Mouse (Mus musculus) spleen, postnatal 4 days (tissue): Measurements from ENCODE around the gene Kcnma1.

Source experiments
- DNase-seq, 2 experiments: peaks; one replicate each; pipeline ENCODE4 v3.0.0; 2022; ENCODE audit warnings: low spot score in 2 of 2

The Kcnma1 gene

DNA sequence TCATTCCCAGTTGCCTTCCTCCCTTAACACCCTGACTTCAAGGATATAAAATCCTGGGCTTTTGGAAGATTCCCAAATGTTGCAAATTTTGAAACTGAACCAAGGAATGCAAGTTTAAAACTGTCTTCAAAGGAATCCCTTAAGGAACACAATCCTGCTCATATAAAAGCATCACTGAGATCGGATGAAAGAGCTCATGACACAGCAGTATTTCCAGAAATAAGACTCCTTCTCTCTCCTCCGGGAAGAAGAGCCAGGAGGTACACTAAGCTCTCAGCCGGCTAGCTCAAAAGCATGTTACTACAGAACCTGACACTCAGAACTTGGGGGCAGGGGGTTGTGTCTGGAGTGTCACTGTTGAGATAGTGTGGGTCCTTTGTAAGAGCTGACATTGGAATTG is 325.8 kb downstream of the Kcnma1 start:
- DNase-seq: no peak

DNA sequence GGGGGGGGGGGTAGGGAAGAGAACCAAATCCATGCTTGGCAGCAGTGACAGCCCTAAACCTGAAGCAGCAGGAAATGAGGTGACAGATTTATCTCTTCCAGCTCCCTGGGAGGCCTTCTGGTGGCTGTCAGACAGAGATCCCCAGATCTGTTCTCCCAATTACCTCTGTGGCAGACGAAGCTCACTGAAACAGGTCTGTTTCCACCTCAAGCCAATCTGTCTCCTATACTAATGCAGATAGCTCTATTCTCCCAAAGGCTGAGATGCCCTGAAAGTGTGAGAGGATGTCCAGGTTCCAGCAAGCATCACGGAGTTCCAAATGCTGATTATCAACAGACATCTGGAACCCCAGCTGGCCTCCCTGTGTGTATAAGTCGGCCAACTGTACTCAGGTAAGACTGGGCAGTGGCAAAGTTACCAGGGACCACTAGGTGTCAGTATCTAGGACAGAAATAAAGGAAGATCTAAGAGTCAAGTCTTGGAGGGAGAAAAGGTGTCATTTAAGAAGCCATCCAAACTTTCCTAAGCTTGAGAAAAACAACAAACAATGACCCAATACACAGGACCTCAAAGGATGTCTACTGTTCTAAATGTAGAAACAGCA is 329.7 kb downstream of the Kcnma1 start:
- no peak for DNase-seq

DNA sequence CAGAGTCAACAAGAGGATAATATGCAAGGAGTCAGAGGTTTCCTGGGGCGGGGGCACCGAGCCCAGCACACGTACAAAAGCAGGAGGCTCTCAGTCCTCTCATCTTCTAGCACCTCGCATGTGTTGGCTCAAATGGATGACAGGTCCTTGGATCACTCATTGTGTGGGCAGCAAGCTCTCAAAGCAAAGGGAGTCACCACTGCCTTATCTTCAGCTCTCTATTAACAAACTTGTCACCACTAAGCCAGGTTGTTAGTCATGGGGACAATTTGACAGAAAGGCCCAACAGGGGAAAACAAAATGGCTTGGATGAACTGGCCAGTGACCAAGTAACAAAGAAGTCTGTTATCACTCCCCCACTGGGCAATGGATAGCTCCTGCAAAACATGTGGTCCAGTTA is 331.5 kb downstream of the Kcnma1 start:
- no peak for DNase-seq

DNA sequence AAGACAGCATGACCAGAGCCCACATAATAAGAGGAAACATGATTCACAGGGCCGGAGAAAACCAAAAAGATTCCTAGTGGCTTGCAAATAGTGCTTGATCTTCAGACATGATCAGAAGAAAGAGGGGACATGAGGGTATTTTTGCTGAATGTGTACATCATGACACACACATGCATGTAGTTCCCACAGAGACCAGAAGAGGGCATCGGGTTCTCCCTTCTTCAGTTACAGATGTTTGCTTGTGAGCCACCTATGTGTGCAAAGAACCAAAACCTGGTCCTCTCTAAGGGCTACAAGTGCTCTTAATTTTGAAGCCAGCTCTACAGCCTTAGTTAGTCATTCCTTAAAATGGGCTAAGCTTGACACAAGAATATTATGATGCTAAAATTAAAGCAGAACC is 334.9 kb downstream of the Kcnma1 start:
- no peak for DNase-seq

DNA sequence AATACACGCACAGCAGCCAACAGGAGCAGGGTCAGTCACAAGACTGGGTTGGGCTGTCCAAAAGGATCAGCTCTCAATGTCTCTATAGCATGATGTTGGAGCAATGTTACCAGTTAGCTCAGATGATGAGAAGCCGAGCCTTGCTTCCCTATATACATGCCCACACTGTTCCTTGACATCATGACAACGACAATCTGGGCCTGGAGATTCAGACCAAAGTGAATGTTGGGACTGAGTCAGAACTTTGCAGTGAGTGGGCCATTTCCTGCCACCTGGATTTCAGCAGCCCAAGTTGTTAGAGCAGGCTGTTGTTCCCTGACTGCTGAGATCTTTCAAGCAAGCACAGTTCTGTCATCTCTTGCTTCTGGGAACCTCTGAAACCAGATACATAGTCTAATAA is 347.9 kb downstream of the Kcnma1 start:
- DNase-seq: no peak

DNA sequence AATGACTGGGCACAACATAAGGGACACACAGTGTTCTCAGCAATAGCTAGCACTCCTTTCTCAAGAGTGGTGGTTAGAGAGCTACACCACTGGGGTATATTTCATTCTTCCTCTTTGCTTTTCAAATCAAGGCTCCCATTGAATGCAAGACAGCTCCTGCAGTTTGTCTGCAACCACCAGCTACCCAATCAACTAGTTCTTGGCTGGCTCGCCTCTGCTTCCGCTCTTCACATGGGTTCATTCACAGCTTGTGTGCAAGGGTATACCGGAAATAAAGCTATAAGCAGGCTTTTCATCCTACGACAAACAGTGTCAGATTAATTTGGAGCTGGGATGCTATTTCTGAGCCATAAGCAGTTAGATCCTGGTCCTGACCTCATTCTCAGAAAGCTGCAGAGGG is 362.6 kb downstream of the Kcnma1 start:
- DNase-seq: no peak

DNA sequence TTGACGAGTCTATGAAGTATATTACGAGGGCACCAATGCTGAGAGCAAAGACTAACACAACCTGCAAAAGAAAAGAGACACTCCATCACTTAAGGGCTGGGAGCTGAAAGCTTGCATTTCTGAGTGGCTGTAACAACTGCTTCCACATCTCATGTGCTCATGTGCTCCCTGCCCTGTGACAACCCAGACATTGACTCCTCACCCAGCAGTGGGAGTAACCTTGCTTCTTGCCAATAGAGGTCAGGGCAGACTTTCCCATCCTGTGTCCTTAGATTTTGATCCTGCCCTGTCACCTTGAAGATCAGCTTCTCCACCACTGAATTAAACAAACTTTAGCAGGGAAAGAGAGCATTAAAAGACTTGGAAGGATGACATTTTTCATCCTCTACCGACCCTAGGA is 364.2 kb downstream of the Kcnma1 start:
- DNase-seq: no peak

DNA sequence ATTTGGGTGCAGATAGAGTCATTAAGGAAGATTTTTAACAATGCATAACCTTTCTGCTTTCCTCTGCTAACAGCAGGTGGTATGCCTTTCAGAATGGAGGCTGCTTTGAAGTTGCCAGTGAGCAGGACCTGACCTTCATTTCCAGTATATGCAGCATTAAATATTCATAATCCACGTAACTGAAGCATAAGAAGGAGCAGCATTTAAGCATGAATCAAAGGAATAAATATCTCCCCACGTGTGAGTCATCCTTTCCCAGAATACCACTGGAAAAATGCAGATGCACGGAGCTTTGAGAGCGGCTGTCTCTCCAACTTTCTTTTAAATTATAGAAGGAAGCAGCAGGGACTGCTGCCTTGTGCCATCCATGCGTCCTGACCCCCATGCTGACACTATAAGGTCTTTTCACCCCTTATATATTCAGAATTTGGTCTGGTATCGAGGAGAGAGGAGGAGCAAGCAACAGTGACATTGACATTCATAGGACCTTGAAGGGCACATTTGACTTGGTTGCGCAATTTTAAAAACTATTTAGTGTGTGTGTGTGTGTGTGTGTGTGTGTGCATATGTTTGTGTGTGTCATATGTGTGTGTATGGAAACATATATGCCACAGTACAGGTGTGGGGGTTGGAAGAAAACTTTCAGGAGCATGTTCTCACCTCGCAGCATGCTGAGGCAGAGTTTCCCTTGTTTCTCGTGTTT is 368.8 kb downstream of the Kcnma1 start:
- no peak for DNase-seq

DNA sequence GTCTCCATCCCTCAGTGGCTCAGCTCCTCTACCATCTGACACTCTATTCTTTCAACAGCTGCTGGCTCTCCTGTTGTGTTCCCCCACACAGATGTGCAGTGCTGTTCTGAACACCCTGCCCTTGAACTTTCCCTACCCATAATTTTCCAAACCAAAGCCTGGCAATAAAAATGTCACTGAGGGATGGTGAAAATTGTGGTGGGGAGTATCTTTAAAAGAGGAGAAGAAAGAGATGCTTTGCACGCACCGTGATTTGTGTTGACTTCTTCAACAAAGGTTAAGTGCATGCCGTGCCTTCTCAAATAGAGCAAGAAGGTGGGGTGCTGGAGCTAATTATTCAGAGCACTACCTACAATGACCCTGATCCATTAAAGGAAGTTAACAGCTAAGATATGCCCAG is 371.1 kb downstream of the Kcnma1 start:
- DNase-seq: no peak

DNA sequence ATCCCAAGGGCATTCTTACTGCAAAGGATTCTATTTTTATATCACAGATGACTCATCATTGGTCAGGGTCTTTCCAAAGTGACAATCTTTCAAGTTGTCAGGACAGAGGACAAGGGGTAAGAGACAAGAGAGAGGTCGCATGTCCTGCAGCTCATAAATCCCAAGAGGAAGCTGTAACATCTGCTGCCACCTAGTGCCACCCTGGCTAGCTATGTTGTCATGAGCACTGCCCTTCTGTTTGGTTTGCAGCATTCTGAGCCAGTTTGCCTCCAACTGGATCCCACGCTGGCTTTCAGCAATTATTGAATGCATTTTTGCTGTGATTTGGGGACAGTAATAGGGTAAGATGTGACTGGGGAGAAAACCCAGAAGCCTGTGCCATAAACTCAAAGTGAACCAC is 373.6 kb downstream of the Kcnma1 start:
- DNase-seq: no peak

DNA sequence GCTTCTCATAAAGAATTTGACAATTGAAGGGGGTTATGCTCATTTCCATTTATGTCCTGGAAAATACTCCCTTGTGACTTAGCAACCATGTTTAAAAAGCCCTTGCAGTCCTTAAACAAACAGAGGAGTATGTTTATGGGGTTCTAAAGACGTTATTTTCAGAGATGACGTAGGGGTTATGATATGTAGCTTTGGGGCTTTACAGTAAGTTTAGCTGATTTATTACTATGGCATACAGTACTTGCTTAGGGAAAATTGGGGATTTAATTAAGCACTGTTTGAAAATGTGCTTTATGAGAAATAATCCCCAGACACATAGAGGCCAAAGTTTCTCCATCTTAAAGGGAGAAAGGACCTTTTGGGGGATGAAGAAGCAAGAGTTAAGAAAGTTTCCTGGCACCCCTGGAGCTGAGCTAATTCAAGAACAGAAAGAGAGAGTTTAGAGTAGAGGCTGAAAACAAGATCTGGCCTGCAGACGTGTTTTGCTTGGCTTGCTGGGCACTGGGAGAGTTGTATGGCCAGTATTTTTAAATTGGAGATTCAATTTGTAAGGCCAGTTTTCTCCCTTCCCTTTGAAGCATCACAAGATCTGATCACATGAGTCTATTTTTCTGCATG is 376.1 kb downstream of the Kcnma1 start:
- DNase-seq: no peak

DNA sequence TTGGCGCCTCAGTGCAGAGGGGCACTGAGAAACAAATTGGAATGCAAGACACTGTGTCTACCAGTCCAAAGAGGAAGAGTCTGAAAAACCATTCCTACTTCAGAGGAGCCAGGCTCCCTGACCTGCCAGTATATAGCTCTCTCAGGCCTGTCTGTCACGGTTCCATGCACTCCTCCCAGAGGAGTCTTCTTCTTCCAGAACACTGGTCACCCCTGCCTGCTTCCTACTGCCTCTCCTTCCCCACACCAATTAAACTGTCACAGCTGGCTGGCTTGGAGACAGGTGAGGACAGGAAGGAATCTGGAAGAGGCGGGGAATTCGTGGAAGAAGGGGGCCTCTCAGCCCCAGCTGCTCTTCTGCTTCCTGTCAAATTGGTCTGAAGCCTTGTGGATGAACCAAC is 378.4 kb downstream of the Kcnma1 start:
- DNase-seq: no peak

DNA sequence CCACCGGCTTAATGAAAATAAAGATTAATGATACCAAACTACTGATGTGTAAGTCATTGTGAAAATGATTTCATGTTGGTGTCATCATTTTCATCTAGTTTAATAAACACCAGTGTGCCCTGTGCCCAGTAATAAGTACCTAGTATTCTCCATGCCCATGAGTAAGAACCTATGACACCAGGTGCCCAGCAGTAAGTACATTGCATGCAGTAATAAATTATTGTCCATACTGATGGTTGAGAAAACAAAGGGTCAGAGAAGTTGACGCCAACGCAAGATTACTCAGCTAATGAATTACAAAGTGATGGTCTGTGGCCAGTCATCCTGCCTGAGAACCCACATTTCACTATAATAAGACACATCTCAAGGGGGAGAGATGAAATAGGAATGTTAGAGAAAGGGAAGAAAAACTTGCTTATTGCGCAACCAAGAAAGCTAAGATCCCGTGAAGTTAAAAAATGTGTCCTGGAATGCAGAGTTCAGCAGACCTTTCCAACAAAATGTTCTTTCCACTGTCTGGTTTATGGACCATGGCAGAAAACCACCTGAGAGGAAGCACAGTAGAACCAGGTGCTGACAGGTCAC is 381.2 kb downstream of the Kcnma1 start:
- no peak for DNase-seq

DNA sequence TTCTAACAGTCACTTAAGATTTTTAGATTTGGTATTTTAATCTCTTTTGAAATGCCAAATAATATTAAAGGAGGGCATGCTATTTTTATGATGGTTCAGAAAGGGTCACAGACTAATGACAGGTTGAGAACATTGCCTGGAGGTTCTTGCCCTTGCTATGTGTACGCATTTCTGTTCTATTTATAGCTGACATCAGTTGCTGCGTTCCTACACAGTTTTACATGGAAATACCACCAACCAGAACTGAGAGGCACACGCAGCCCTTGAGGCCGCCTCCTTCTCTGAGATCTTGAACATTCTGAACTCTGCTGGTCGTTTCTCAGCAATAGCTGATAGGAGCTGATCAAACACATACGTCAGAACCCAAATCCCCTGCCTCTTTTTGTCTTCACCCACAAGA is 387.4 kb downstream of the Kcnma1 start:
- DNase-seq: no peak

DNA sequence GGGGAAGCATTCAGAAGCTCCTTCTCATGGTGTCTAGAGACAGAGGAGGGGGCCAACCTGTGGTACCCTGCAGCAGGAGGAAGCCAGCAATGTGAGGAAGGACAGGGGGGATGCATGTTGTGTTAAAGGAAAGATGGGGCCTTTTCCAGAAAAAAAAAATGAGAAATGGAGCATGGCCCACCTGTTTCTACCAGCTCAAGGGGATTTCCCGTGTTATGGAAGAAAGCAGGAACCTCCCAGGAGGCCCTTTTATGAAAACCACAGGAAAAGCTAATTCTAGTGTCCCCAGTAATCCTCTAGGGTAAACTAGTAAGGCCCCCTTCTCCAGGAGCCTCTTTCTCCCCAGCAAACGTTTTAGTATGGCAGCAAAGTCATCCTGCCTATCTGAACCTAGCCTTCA is 388.2 kb downstream of the Kcnma1 start:
- no peak for DNase-seq

DNA sequence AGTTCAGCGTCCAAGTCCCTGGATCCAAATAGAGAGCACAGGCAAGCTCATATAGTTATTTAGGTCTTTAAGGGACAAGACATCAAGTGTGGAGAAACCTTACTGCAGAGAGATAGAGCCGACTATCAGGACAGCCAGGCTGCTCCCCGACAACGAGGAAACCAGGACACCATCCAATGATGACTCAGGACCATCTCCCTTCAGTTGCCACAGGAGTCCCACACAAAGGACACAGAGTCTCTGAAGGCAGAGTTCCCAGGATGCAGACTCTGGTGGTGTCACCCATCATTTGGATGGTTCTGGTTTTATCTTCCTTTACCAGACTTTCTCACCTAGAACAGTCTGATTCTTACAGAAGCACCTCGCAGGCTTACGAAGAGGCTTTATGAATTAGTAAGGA is 388.9 kb downstream of the Kcnma1 start:
- no peak for DNase-seq

DNA sequence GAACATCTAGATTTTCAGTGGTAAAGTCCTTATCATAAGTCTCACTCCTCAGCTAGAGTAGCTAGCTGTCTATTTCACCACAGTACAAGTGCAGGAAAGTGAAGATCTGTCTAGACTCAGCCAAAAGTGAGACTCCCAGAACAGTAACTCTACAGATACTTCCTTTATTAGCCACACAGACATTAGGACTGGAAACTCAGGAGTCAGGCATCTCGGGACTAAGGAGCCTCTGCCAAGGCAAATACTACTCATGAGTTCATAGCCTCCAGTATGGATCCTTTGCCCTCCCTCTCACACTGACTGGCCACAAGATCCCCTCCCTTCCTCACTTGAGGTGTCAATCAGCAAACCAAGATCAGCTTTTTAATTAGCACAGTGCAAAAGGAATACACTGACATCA is 389.8 kb downstream of the Kcnma1 start:
- DNase-seq: no peak

DNA sequence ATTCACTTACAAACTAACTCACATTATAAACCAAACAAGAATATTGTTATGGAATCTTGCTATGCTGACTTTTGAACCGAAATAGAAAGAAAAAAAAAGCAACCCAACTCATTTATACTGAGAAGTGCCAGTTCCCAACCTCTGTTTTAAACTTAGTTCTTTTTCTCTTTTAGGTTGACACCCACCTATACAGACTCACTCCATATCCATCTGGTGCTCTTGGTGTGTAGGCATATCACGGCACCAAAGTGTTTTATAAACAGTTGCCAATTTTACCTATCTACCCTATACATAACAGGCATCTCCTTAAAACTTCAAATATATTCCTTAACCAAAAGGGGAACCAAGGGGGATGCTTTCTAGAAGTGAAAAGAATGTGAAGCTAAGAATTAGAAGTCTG is 393.6 kb downstream of the Kcnma1 start:
- no peak for DNase-seq

DNA sequence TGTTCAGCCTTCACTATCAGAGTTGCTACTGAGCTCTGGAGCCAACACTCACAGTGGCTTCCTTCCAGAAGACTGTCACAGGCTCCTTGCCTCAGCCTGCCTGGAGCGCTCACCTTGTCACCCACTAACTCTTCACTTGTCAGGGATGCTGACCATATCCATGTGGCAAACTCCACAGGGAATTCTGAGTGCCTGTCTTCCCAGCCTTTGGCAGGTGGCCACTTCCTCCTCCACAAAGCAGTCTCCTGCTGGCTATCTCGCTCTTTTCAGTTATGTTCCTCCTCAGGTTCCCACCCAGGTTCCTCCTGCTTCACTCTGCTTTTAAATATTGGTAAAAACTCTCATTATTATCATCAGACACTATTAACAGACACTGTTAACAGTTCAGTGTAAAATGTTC is 395.3 kb downstream of the Kcnma1 start:
- no peak for DNase-seq

DNA sequence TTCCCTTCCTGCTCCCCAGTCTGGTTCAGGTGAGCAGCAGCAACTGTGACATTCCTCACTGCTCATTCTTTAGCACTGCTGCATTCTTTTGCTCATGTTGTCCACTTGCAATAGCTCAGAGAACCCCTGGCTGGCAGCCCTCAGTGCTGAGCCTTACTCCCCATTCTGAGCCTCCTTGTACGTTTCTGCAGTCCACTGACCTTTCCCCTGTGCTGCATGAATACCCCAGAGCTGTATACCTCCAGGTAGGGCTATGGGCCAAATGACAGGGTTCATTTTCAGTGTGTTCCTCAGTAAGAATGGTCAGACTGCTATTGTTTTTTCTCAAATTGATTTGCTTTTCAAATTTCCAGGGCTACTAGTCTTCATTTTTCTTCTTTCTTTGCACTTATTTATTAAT is 396.2 kb downstream of the Kcnma1 start:
- no peak for DNase-seq

DNA sequence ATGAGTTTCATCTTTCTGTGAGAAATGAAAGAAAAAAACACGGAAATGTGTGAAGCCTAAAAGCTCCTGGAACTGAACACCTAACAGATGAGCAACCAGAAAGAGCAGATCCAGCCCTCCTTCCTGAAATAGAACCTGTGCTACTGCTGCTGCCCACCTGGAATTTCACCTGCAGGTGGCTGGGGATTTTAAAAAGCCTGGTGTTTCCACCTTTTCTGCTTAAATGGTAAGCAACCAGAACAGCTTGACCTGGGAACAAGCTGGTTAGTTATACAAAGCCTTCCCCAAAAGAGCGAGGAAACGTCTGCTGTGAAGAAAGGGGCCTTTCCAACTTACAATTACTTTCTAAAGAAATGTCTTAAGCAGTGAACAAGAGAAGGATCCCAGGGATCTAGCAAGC is 404.2 kb downstream of the Kcnma1 start:
- DNase-seq: no peak

DNA sequence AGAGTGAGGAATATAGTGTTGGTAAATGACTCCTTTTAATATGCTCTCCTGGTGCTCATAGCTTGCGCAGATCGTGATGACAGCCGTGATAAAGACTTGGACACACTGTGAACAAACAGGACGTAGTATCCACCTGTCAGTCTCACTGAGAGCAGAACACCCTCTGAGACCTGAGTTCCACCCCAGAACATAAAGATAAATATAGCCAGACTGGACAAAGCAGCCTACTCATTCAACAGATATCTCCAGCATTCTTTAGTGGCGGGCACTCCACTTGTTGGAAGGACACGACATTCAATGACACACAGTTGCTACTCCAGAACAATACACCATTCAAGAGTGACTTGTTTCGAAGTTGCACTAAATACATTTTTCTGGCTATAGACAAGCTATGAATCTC is 408.6 kb downstream of the Kcnma1 start:
- DNase-seq: no peak

DNA sequence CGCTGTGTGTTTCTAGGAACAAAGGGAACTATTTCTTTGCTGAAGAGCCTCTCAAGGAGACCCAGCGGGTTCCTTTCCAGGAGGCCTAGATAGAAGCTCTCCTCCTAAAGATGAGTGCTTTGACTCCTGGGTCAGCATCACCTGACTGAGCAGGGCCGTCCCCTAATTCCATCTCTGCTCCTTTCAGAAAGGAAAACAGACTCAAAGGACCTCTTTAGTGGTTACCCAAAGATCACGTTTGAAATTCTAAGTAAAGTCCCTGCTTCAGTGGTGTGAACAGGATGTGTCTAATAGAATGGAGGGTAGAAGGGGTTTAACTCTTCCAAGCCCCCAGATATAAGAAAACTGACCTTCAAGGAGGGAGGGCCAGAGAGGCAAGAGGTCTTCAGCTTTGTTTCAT is 411.4 kb downstream of the Kcnma1 start:
- no peak for DNase-seq
